Mouse (Mus musculus) MEL (cell line): ENCODE results near the gene Cdkl5. TPM values are rescaled to one million over a fixed set of nuclear protein-coding genes. Genes with fewer than 3 reads are reported as not detected.

ENCODE experiments used
- DNase-seq: peaks from one replicate; pipeline ENCODE4 v3.0.0; 2011; ENCODE audit warnings: low read depth, low spot score
- H3K27ac ChIP-seq: 2 replicates; pipeline ENCODE4 v1.5.1; 2012; ENCODE audit warnings: low read depth, mild to moderate bottlenecking, control low read depth, low read length, moderate library complexity; ENCODE audit not compliant: control insufficient read depth
- H3K27me3 ChIP-seq, 2 experiments: fragments of 150-350 bp in 1 of 2; sonication (generic) in 1 of 2; 2 replicates each; pipeline ENCODE4 v1.6.1; 2012; ENCODE audit warnings: low read length in 2 of 2, mild to moderate bottlenecking in 2 of 2, improper control_type of control experiment in 1 of 2, moderate library complexity in 1 of 2; ENCODE audit not compliant: insufficient read depth in 2 of 2, control insufficient read depth in 1 of 2
- H3K36me3 ChIP-seq, 2 experiments: 2 replicates each; pipeline ENCODE4 v1.6.1; 2012 to 2014; ENCODE audit warnings: low read length in 2 of 2, improper control_type of control experiment in 1 of 2, inconsistent platforms in 1 of 2, mild to moderate bottlenecking in 1 of 2; ENCODE audit not compliant: insufficient read depth in 2 of 2, control insufficient read depth in 1 of 2
- H3K4me1 ChIP-seq, 2 experiments: fragments of 150-350 bp in 1 of 2; sonication (generic) in 1 of 2; 2 replicates each; pipeline ENCODE4 v1.6.1; 2012; ENCODE audit warnings: low read length in 2 of 2, improper control_type of control experiment in 1 of 2, mild to moderate bottlenecking in 1 of 2; ENCODE audit not compliant: insufficient read depth in 2 of 2, control insufficient read depth in 1 of 2
- H3K4me3 ChIP-seq, 2 experiments: fragments of 150-350 bp in 1 of 2; sonication (generic) in 1 of 2; 2 replicates each; pipeline ENCODE4 v1.5.1; 2012; ENCODE audit warnings: low read depth in 2 of 2, low read length in 2 of 2, mild to moderate bottlenecking in 2 of 2, moderate library complexity in 2 of 2, control low read depth in 1 of 2, improper control_type of control experiment in 1 of 2; ENCODE audit not compliant: control insufficient read depth in 1 of 2, insufficient read depth in 1 of 2
- H3K79me2 ChIP-seq: 2 replicates; pipeline ENCODE4 v1.6.1; 2012; ENCODE audit warnings: mild to moderate bottlenecking, low read length, moderate library complexity; ENCODE audit not compliant: control insufficient read depth, poor library complexity, insufficient read depth
- H3K9ac ChIP-seq: 2 replicates; pipeline ENCODE4 v1.6.1; 2012; ENCODE audit warnings: low read depth, mild to moderate bottlenecking, control low read depth, low read length, moderate library complexity; ENCODE audit not compliant: control insufficient read depth, poor library complexity, severe bottlenecking
- H3K9me3 ChIP-seq: fragments of 150-350 bp; sonication (generic); replicated peaks from 2 replicates; pipeline ENCODE4 v1.6.1; 2012; ENCODE audit warnings: mild to moderate bottlenecking, low read length, improper control_type of control experiment, moderate library complexity; ENCODE audit not compliant: insufficient read depth
- BHLHE40 ChIP-seq: IDR thresholded peaks from 2 replicates; pipeline ENCODE4 v1.6.1; 2012; ENCODE audit warnings: low read depth, mild to moderate bottlenecking, inconsistent platforms, low read length, improper control_type of control experiment, borderline replicate concordance
- CHD1 ChIP-seq: IDR thresholded peaks from 2 replicates; pipeline ENCODE4 v1.6.1; 2012; ENCODE audit warnings: low read depth, mild to moderate bottlenecking, inconsistent platforms, low read length, improper control_type of control experiment
- CHD2 ChIP-seq: IDR thresholded peaks from 2 replicates; pipeline ENCODE4 v1.6.1; 2011; ENCODE audit warnings: low read length, improper control_type of control experiment
- E2F4 ChIP-seq: IDR thresholded peaks from 2 replicates; pipeline ENCODE4 v1.6.1; 2011; ENCODE audit warnings: low read depth, low read length, improper control_type of control experiment, borderline replicate concordance
- ETS1 ChIP-seq: IDR thresholded peaks from 2 replicates; pipeline ENCODE4 v1.6.1; 2012; ENCODE audit warnings: low read depth, mild to moderate bottlenecking, inconsistent platforms, low read length, improper control_type of control experiment, moderate library complexity
- GABPA ChIP-seq: IDR thresholded peaks from 2 replicates; pipeline ENCODE4 v1.6.1; 2012; ENCODE audit warnings: low read depth, mild to moderate bottlenecking, inconsistent platforms, low read length, improper control_type of control experiment, moderate library complexity
- GATA1 ChIP-seq: IDR thresholded peaks from 2 replicates; pipeline ENCODE4 v1.6.1; 2011; ENCODE audit warnings: low read depth, low read length, improper control_type of control experiment
- HCFC1 ChIP-seq: IDR thresholded peaks from 2 replicates; pipeline ENCODE4 v1.6.1; 2012; ENCODE audit warnings: low read depth, mild to moderate bottlenecking, inconsistent platforms, low read length, improper control_type of control experiment, moderate library complexity
- KAT2A ChIP-seq: conservative IDR thresholded peaks from 2 replicates; pipeline ENCODE4 v1.6.1; 2012; ENCODE audit warnings: low read depth, low read length, improper control_type of control experiment, inconsistent platforms
- MAX ChIP-seq: IDR thresholded peaks from 2 replicates; pipeline ENCODE4 v1.6.1; 2011; ENCODE audit warnings: low read length, improper control_type of control experiment
- MAZ ChIP-seq: IDR thresholded peaks from 2 replicates; pipeline ENCODE4 v1.6.1; 2012; ENCODE audit warnings: low read depth, mild to moderate bottlenecking, inconsistent platforms, low read length, improper control_type of control experiment
- MYC ChIP-seq: IDR thresholded peaks from 2 replicates; pipeline ENCODE4 v1.6.1; 2011; ENCODE audit warnings: low read depth, mild to moderate bottlenecking, low read length, improper control_type of control experiment, moderate library complexity
- NELFE ChIP-seq: IDR thresholded peaks from 2 replicates; pipeline ENCODE4 v1.6.1; 2011; ENCODE audit warnings: low read depth, low read length, improper control_type of control experiment
- POLR2AphosphoS5 ChIP-seq: IDR thresholded peaks from 2 replicates; pipeline ENCODE4 v1.6.1; 2012; ENCODE audit warnings: low read depth, borderline replicate concordance, mild to moderate bottlenecking, inconsistent platforms, low read length, moderate library complexity, mixed read lengths
- SIN3A ChIP-seq: IDR thresholded peaks from 2 replicates; pipeline ENCODE4 v1.6.1; 2012; ENCODE audit warnings: low read length, improper control_type of control experiment, inconsistent platforms
- TAL1 ChIP-seq: IDR thresholded peaks from 2 replicates; pipeline ENCODE4 v1.6.1; 2012; ENCODE audit warnings: mild to moderate bottlenecking, inconsistent platforms, low read length, moderate library complexity, mixed read lengths
- TBP ChIP-seq: IDR thresholded peaks from 2 replicates; pipeline ENCODE4 v1.8.0; 2011; ENCODE audit warnings: low read depth, low read length, improper control_type of control experiment
- UBTF ChIP-seq: IDR thresholded peaks from 2 replicates; pipeline ENCODE4 v1.6.1; 2012; ENCODE audit warnings: low read depth, mild to moderate bottlenecking, inconsistent platforms, low read length, improper control_type of control experiment, moderate library complexity, borderline replicate concordance; ENCODE audit not compliant: insufficient read depth
- USF1 ChIP-seq: IDR thresholded peaks from 2 replicates; pipeline ENCODE4 v1.6.1; 2014; ENCODE audit warnings: low read depth, mild to moderate bottlenecking, inconsistent platforms, low read length, improper control_type of control experiment, moderate library complexity
- USF2 ChIP-seq, 2 experiments: IDR thresholded peaks; 2 replicates each; pipeline ENCODE4 v1.6.1; 2011 to 2012; ENCODE audit warnings: improper control_type of control experiment in 2 of 2, low read length in 2 of 2, borderline replicate concordance in 1 of 2, inconsistent platforms in 1 of 2, low read depth in 1 of 2, mild to moderate bottlenecking in 1 of 2; ENCODE audit not compliant: insufficient read depth in 1 of 2
- ZC3H11A ChIP-seq: IDR thresholded peaks from 2 replicates; pipeline ENCODE4 v1.6.1; 2012; ENCODE audit warnings: low read depth, mild to moderate bottlenecking, inconsistent platforms, low read length, improper control_type of control experiment
- ZKSCAN1 ChIP-seq: IDR thresholded peaks from 2 replicates; pipeline ENCODE4 v1.6.1; 2012; ENCODE audit warnings: low read depth, mild to moderate bottlenecking, inconsistent platforms, low read length, improper control_type of control experiment, moderate library complexity
- polyA plus RNA-seq, 2 experiments: library from polyadenylated mRNA; stranded (reverse) in 1 of 2; unstranded in 1 of 2; fragments of >175 nt in 1 of 2; fragments of >200 nt in 1 of 2; gene quantifications; 2 replicates each; pipeline versions ENCODE4 v1.2.1 to v1.2.4; 2012; ENCODE audit warnings: low replicate concordance in 2 of 2, low read depth in 1 of 2; ENCODE audit not compliant: insufficient read length in 2 of 2, insufficient read depth in 1 of 2, missing spikeins in 1 of 2
- total RNA-seq: library from RNA; depleted of rRNA; stranded (reverse); fragments of 300-350 nt; gene quantifications from 2 replicates; pipeline ENCODE4 v1.2.3, GENCODE M21; 2012

Cdkl5 gene
- total and polyA plus RNA-seq, 3 experiments, result 1.7 to 2.8 TPM; not detected in 1

DNA sequence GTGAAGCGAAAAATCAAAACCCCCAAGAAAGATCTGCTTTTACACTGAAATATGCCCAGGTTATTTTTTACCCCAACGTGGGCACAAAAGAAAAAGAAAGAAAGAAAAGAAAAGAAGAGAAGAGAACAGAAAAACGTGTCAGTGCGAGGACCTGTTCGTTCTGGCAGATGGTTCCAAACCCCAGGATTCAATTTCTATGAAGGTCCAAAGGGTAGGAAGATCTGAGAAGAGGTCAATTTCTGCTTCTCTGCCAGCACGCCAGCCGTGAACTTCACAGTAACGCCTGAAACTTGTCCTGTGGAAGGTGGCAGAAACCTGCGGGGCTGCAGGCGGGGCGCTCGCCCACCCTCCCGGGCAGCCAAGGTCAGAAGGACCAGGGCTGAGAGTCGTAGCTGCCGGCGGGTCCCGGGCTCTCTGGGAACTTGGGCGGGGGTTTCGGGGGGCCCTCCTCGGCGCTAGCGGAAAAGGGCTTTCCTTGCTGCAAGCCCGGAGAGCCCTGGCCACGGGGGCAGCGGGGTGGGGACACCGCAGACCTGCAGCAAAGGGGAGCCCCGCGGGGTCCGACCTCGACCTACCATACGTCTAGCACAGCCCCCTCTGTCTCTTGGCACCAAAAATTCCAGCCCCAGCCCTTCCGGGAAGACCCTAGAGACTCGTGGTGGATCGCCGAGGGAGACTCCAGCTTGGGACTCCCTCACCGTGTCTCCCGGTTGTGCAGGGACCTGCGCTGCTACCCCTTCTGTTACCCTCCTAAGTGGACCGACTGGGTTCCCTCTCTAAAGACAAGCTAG is 560 bp downstream of the Cdkl5 start:
- H3K36me3 ChIP-seq, result peaks cover 0 to 10% of the 10 kb centered on the region in 2 experiments; a peak in 2 of 4 replicates
- peak overlapping the region; percentile 50 for H3K27ac ChIP-seq
- no peaks in the 10 kb centered on the region for H3K27me3 ChIP-seq
- H3K4me1 ChIP-seq, result peaks cover 4 to 9% of the 10 kb centered on the region in 2 experiments; a peak in 3 of 4 replicates
- H3K4me3 ChIP-seq, result peak overlapping the region; percentile 95 to 98
- H3K9me3 ChIP-seq, result no peaks in the 10 kb centered on the region
- H3K9ac ChIP-seq, result peak overlapping the region; percentile 87
- no peaks in the 10 kb centered on the region; the same call in 1 of the 2 replicates for H3K79me2 ChIP-seq
- TF ChIP-seq MAX, result no peak
- TF ChIP-seq SIN3A, result no peak
- TF ChIP-seq NELFE, result no peak
- TF ChIP-seq CHD1, result no peak
- TF ChIP-seq BHLHE40, result no peak
- TF ChIP-seq MYC, result no peak
- no peak for TF ChIP-seq ETS1
- TF ChIP-seq GATA1, result no peak
- no peak for TF ChIP-seq USF2 (IDR thresholded peaks at IDR 0.05; ENCODE audit: borderline replicate concordance in 1 of 2, insufficient read depth in 1 of 2, low read depth in 1 of 2, low read length in 2 of 2)
- TF ChIP-seq TBP, result no peak
- TF ChIP-seq POLR2AphosphoS5, result no peak
- no peak for TF ChIP-seq ZC3H11A
- no peak for TF ChIP-seq GABPA
- TF ChIP-seq E2F4, result no peak
- no peak for TF ChIP-seq KAT2A
- TF ChIP-seq UBTF, result no peak
- no peak for TF ChIP-seq MAZ
- no peak for TF ChIP-seq USF1
- no peak for TF ChIP-seq HCFC1
- TF ChIP-seq CHD2, result no peak
- DNase-seq, result no peak

GRCm38 (mm10) chrX:160992703-160993102 is 1.8 kb downstream of the Cdkl5 start:
- no peak for TF ChIP-seq USF1
- no peak for TF ChIP-seq CHD1
- TF ChIP-seq TAL1, result no peak
- TF ChIP-seq ZKSCAN1, result no peak
- peaks cover 0 to 10% of the 10 kb centered on the region in 2 experiments; a peak in 2 of 4 replicates for H3K36me3 ChIP-seq
- no peaks in the 10 kb centered on the region for H3K27me3 ChIP-seq
- H3K9ac ChIP-seq, result no peak overlapping the region
- no peak for DNase-seq
- no peak overlapping the region for H3K27ac ChIP-seq
- H3K4me3 ChIP-seq, result no peak overlapping the region
- H3K79me2 ChIP-seq, result no peaks in the 10 kb centered on the region; the same call in 1 of the 2 replicates
- no peaks in the 10 kb centered on the region for H3K9me3 ChIP-seq
- peaks cover 4 to 9% of the 10 kb centered on the region in 2 experiments; a peak in 3 of 4 replicates for H3K4me1 ChIP-seq
